Mouse (Mus musculus) neural tube, embryonic 14.5 days (tissue): ENCODE results near the gene Tnfsf14. TPM values are rescaled to one million over a fixed set of nuclear protein-coding genes. Genes with fewer than 3 reads are reported as not detected.

Experiments
- ATAC-seq: fragments of 200-750 bp; cut with Nextera tagmentation; 2 replicates; pipeline ENCODE4 v1.8.0; 2017; ENCODE audit warnings: low read depth, mild to moderate bottlenecking, moderate TSS enrichment, moderate library complexity
- H3K27ac ChIP-seq: fragments of 300-500 bp; sonication (generic); 2 replicates; pipeline ENCODE4 v1.5.1; 2014; ENCODE audit warnings: low read depth, mild to moderate bottlenecking, control low read depth, low read length, moderate library complexity, mixed read lengths
- H3K27me3 ChIP-seq: fragments of 300-500 bp; sonication (generic); 2 replicates; pipeline ENCODE4 v1.6.1; 2014; ENCODE audit warnings: low read length; ENCODE audit not compliant: control insufficient read depth, insufficient read depth
- H3K36me3 ChIP-seq: fragments of 300-500 bp; sonication (generic); 2 replicates; pipeline ENCODE4 v1.6.1; 2014; ENCODE audit warnings: low read length, mixed read lengths; ENCODE audit not compliant: control insufficient read depth, insufficient read depth
- H3K4me1 ChIP-seq: fragments of 300-500 bp; sonication (generic); 2 replicates; pipeline ENCODE4 v1.6.1; 2014; ENCODE audit warnings: low read length; ENCODE audit not compliant: control insufficient read depth, insufficient read depth
- H3K4me2 ChIP-seq: fragments of 300-500 bp; sonication (generic); 2 replicates; pipeline ENCODE4 v1.6.1; 2014; ENCODE audit warnings: mild to moderate bottlenecking, low read depth, low read length, control low read depth
- H3K4me3 ChIP-seq: fragments of 300-500 bp; sonication (generic); 2 replicates; pipeline ENCODE4 v1.5.1; 2014; ENCODE audit warnings: low read depth, low read length, control low read depth, mixed read lengths
- H3K9ac ChIP-seq: fragments of 300-500 bp; sonication (generic); replicated peaks from 2 replicates; pipeline ENCODE4 v1.6.1; 2014; ENCODE audit warnings: low read depth, mild to moderate bottlenecking, control low read depth, low read length, mixed read lengths
- H3K9me3 ChIP-seq: fragments of 300-500 bp; sonication (generic); 2 replicates; pipeline ENCODE4 v1.6.1; 2016; ENCODE audit warnings: low read length; ENCODE audit not compliant: control insufficient read depth
- WGBS: fragments of 180-500 bp; shearing (Covaris S2); extraction: QIAGEN DNeasy Blood & Tissue Kit; methylation state at CpG from one replicate; pipeline ENCODE4 v1.1.7; 2014; 5-methylcytosine and 5-hydroxymethylcytosine counted together
- polyA plus RNA-seq: library from polyadenylated mRNA; unstranded; fragments of >200 nt; fragmentation: Nextera tagmentation; extraction: Ambion mirVana; gene quantifications from 2 replicates; pipeline ENCODE4 v1.2.1, GENCODE M21; 2014

Tnfsf14 gene
- polyA plus RNA-seq, 1 experiment from 2014 or later: not detected

DNA sequence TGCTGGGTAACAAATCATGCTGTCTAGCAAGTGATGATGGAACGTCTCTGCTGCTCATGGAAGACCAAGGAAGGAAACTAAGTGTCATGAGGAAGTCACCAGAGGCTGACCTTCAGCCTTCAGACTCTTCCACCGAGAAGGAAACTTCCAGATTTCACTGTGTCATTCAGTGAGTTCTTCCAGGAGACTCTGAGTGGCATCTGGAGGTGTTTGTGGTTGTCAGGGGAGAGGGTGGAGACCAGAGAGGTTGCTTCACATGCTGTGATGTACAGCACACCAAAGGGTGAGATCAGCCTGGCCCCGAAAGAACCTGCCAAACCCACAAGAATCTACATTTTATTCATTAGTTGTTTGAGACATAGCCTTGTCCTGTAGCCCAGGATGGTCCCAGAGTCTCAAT is 11.1 kb downstream of the Tnfsf14 start:
- H3K9ac ChIP-seq: no peak overlapping the region
- ATAC-seq: no peak
- H3K4me3 ChIP-seq: no peak overlapping the region
- H3K9me3 ChIP-seq: no peaks in the 10 kb centered on the region
- no peaks in the 10 kb centered on the region for H3K27me3 ChIP-seq
- H3K36me3 ChIP-seq: no peaks in the 10 kb centered on the region
- H3K4me2 ChIP-seq: no peak overlapping the region
- no peaks in the 10 kb centered on the region for H3K4me1 ChIP-seq
- 72% methylated on average over 3 of the region's 3 CpGs for WGBS
- H3K27ac ChIP-seq: no peak overlapping the region

DNA sequence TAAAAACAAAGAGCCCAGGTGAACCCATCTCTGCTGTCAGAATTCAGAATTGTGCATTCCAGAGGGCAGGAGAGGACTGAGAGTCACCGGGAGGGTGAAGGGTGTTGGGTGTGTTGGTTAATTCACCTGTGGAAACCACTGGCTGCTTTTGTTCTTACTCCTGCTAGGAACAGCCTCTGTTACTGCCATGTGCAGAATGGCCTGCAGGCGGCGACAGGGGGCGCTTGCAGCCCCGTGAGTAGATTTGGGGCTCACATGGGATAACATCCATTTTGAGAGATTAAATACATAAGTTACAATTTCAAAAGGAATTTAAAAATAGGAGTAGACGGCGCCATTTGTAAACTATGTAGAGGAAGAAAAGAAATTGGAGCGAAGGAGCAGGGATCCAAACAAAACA is 13.6 kb downstream of the Tnfsf14 start:
- H3K4me1 ChIP-seq: no peaks in the 10 kb centered on the region
- H3K9ac ChIP-seq: no peak overlapping the region
- no peaks in the 10 kb centered on the region for H3K9me3 ChIP-seq
- no peak overlapping the region for H3K4me3 ChIP-seq
- H3K27ac ChIP-seq: no peak overlapping the region
- ATAC-seq: no peak
- 33% methylated on average over 8 of the region's 8 CpGs for WGBS
- H3K36me3 ChIP-seq: no peaks in the 10 kb centered on the region
- no peak overlapping the region for H3K4me2 ChIP-seq
- no peaks in the 10 kb centered on the region for H3K27me3 ChIP-seq

DNA sequence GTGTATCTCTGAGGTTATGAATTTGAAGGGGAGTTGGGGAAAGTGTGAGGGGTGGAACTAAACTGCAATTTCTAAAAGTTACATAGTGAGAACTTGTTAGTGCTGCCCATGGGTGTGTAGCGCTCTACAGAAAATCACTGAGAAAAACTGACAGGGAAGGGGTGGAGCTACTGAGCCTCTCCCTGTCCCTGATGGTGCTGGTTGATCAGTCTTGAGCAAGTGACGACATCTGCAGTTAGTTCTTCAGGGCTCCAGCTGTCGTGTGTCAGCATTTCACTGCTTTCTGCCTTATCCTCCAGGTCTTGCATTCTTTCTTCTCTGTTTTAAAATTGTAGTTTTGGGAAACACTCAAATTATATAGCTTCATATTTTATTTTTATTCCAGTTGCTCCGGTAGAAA is 20.6 kb downstream of the Tnfsf14 start:
- no peaks in the 10 kb centered on the region for H3K9me3 ChIP-seq
- no peak overlapping the region for H3K27ac ChIP-seq
- H3K4me1 ChIP-seq: no peaks in the 10 kb centered on the region
- no peaks in the 10 kb centered on the region for H3K36me3 ChIP-seq
- 83% methylated on average over 4 of the region's 4 CpGs for WGBS
- no peak for ATAC-seq
- H3K27me3 ChIP-seq: no peaks in the 10 kb centered on the region
- H3K4me2 ChIP-seq: no peak overlapping the region
- no peak overlapping the region for H3K4me3 ChIP-seq
- H3K9ac ChIP-seq: no peak overlapping the region

DNA sequence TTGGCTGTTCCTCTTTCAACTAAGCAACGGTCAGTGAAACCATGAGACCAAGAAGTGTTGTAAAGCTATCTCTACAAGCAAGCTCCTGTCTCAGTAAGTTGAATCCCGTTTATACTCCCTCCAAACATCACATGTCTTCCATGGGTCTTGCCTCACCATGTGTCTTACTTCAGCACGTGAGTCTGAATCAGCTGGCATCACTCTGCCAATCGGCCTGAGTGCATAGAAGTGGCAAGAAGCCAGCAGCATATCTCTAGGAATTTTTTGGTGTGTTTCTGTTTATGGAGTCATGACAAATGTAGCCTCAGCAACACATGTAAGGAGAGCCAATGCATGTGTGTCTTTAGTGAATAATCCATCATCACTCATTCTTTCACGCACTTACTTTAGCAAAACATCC is 21.6 kb downstream of the Tnfsf14 start:
- 87% methylated on average over 5 of the region's 5 CpGs for WGBS
- Histone ChIP-seq H3K4me2 (no peak overlapping the region), H3K4me3 (no peak overlapping the region), H3K9me3 (no peaks in the 10 kb centered on the region), H3K27ac (no peak overlapping the region), H3K4me1 (no peaks in the 10 kb centered on the region), H3K36me3 (no peaks in the 10 kb centered on the region), H3K9ac (no peak overlapping the region), H3K27me3 (no peaks in the 10 kb centered on the region)
- ATAC-seq: no peak

DNA sequence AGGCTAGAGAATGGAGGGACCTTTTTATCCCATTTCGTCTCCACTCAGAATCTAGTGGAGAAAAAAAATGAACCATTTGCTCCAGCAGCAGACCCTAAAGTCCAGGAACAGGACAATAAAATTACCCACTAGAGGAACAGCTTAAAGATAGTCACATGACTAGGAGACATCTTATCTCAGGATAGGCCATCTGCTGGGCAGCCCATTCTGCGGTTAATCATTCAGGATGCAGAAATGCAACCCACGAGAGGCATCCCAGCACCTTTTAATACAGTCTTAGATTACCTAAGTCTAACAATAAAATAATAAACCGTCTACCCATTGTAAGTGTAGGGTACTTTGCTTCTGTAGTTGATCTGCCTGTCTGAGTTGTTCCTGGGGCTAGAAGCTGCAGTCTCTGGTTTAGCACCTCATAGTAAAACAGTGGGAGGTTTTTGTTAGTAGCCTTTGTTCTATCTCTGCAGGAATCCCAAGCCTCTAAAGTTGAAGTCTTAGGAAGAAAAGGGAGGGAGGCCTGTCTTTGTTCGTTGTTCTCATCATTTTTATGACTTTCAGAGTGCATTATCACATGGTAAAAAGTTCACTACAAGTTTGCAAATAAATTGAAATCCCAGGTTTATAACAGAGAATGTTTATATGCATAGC is 23.2 kb downstream of the Tnfsf14 start:
- no peak overlapping the region for H3K9ac ChIP-seq
- 25% methylated on average over 5 of the region's 5 CpGs for WGBS

DNA sequence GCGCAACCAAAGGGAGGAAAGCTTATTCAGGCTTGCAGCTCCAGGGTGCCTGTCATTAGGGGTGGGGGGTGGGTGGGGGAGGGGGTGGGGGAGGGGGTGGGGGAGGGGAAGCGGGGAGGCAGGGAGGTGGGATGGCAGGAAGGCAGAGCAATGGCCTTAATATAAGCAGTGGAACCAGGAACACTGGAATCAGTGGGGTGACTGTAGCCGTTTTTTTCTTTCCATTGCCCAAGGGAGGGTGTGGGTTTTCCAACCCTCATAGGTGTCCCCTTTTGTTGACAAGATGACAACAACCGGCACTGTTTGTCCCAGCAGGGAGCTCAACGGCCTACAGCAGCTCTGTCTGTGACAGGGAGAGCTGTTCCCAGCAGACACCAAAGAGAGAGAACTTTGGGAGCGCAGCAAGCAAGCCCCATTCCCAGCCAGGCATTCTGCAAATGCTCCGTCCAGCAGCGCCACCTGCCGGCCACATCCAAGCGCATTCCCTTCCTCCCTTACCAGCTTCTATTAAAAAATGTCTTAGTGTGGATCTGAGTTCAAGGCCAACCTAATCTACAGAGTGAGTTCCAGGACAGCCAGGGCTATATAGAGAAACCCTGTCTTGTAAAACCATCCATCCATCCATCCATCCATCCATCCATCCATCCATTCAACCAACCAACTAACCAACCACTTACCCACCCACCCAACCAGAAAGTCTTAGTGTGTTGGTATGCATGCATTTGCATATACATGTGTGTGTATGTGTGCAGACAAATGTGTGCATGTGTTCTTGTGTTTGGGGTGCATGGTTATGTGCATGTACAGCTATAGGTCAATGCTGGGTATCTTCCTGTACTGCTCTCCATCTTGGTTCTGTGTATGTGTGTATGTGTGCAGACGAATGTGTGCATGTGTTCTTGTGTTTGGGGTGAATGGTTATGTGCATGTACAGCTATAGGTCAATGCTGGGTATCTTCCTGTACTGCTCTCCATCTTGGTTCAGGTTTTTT is 26.9 kb downstream of the Tnfsf14 start:
- WGBS: 12% methylated on average over 11 of the region's 11 CpGs
- Histone ChIP-seq H3K4me3 (no peak overlapping the region), H3K36me3 (no peaks in the 10 kb centered on the region), H3K27me3 (no peaks in the 10 kb centered on the region), H3K9ac (no peak overlapping the region), H3K4me2 (no peak overlapping the region), H3K4me1 (no peaks in the 10 kb centered on the region), H3K27ac (no peak overlapping the region), H3K9me3 (no peaks in the 10 kb centered on the region)
- ATAC-seq: peak; percentile 88

More for the DNA sequence above, 23.2 kb downstream of the Tnfsf14 start:
- Histone ChIP-seq H3K36me3 (no peaks in the 10 kb centered on the region), H3K4me1 (no peaks in the 10 kb centered on the region), H3K4me2 (no peak overlapping the region), H3K27ac (no peak overlapping the region), H3K4me3 (no peak overlapping the region), H3K27me3 (no peaks in the 10 kb centered on the region), H3K9me3 (no peaks in the 10 kb centered on the region)
- ATAC-seq: no peak

DNA sequence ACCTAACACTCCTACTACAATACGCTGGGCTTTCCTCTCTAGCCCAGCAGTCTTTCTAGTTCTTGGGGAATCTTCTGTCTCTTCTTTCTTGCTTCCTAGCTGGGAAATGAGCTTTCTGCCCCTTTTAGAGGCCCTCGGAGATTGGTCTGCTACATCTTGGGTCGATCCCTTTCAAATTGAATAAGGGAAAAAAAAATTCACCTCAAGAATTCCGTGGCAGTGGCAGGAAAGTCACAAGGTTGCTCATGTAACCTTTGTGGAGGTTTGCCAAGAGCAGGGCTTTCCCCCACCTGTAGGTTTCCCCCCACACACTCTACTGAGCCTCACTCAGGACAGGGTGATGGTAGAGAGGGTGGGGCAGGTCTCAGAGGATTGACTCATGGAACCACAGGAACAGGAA is 40.2 kb downstream of the Tnfsf14 start:
- Histone ChIP-seq H3K9me3 (no peaks in the 10 kb centered on the region), H3K27ac (no peak overlapping the region), H3K9ac (no peak overlapping the region), H3K4me2 (no peak overlapping the region), H3K4me1 (peaks cover 1% of the 10 kb centered on the region; the same call in 1 of the 2 replicates), H3K4me3 (no peak overlapping the region), H3K27me3 (peaks cover under 1% of the 10 kb centered on the region; the same call in 1 of the 2 replicates), H3K36me3 (no peaks in the 10 kb centered on the region)
- WGBS: 92% methylated on average over 4 of the region's 4 CpGs
- no peak for ATAC-seq

DNA sequence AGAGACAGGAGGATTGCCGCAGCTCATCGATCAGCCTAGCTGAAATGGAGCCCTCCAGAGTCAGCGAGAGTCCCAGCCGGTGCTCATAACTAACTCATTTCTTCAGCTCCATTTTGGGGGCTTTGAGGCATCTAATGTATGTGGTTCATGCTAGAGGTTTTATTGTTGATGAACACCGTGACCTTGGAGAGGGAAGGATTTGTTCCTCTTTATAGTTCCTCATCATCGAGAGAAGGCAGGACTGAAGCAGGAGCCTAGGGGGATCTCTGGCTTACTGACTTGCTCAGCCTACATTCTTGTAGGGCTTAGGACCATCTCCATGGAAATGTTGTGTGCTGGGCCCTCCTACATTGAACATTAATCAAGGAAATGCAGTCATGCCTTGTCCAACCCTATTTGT is 41.0 kb downstream of the Tnfsf14 start:
- Histone ChIP-seq H3K27me3 (peaks cover 5% of the 10 kb centered on the region), H3K4me3 (no peak overlapping the region), H3K9ac (no peak overlapping the region), H3K27ac (no peak overlapping the region), H3K36me3 (no peaks in the 10 kb centered on the region), H3K4me2 (no peak overlapping the region), H3K4me1 (peaks cover 2% of the 10 kb centered on the region; the same call in 1 of the 2 replicates), H3K9me3 (no peaks in the 10 kb centered on the region)
- no peak for ATAC-seq
- WGBS: 69% methylated on average over 6 of the region's 6 CpGs
